Mouse (Mus musculus) heart, postnatal 25 days (tissue): ENCODE measurements around the gene Dennd1a. TPM values are rescaled to one million over a fixed set of nuclear protein-coding genes. Genes with fewer than 3 reads are reported as not detected.

Source experiments
- DNase-seq: peaks from one replicate; pipeline ENCODE4 v3.0.0; 2022; ENCODE audit warnings: low spot score
- intact Hi-C: fragments of 180-260 bp; cut with DNase I; formaldehyde crosslinking; loops from one replicate; pipeline ENCODE4 v1.15.1; 2025
- total RNA-seq, 2 experiments: library from RNA; stranded (reverse); gene quantifications; 2 replicates each; pipeline ENCODE4 v1.2.3; 2021

The Dennd1a gene
- total RNA-seq, 2 experiments from 2014 or later = 23.8 to 24.9 TPM

- no peak for DNase-seq
- intact Hi-C loops = no loop called here
These were observed 355.9 kb downstream of the Dennd1a start for GRCm38 (mm10) chr2:37931018-37931930.

- DNase-seq = no peak
- intact Hi-C loops = no loop called here
These were observed 361.1 kb downstream of the Dennd1a start for GRCm38 (mm10) chr2:37926133-37926503.

DNA sequence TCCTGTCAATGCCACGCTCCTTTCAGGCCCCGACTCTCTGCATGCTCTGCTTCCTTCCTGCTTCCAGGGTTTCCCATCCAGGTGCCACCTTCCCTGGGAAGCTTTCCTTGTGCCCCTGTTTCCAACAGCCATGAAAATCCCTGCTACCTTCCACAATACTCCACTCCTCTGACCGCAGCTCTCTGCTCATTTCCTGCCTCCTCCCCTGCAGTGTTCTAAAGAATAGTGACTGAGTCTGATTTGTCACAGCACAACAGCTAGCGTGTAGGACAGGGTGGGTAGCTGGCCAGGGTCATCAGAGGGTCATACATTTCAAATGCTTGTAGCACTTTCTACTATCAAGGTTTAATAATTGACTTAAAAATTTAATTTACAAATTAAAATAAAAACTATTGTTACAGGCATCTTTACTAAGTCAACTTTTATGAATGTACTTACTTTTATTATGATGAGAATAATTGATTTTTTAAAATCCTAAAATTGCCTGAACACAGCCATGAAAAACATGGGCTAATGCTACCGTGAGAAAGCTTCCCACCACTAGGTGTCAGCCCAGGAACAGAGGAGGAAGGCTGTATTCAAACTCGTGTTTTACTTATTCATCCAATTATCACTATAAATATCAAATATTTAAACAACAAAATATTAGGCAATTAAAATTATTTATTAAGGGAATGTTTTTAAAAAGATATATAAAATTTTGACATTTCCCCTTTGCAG, 361.6 kb downstream of the Dennd1a start:
- intact Hi-C loops = no loop called here
- no peak for DNase-seq

DNA sequence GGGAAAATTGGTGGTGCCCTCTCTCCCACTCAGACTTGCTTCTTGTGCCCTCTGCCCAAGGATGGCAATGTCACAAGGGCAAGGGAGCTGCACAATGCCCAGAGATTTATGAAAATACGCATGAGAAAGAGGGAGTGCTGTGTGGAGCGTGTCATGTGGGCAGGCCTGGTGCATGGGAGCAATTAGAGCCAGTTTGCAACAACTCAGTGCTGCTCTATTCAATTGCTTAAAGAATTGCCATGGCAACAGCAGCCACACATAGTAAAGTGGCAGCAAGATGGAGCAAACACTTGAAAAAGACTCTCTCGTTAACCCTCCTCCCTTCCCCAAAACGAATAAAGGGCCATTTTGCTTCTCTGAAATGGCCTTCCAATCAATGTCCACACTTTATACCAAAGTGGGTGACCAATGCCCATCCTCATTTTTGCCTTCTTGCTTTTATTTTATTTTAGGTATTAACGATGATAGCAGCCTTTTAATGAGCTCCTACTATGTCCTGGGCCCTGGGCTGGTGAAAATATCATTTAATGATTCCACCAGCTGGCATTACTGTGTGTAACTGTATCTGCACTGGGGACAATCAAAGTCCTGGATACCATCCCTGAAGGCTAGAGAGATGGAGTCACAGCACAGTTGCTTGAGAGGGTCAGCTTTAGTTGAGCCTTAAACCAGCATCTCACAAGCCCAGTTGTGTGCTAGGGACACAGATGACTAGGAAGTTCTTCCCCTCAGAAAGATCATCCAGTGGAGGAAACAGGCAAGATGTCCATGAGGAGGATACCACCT, 378.3 kb downstream of the Dennd1a start:
- intact Hi-C loops = no loop called here
- no peak for DNase-seq

GRCm38 (mm10) chr2:37908296-37908695, 378.9 kb downstream of the Dennd1a start:
- intact Hi-C loops = no loop called here
- DNase-seq = no peak

DNA sequence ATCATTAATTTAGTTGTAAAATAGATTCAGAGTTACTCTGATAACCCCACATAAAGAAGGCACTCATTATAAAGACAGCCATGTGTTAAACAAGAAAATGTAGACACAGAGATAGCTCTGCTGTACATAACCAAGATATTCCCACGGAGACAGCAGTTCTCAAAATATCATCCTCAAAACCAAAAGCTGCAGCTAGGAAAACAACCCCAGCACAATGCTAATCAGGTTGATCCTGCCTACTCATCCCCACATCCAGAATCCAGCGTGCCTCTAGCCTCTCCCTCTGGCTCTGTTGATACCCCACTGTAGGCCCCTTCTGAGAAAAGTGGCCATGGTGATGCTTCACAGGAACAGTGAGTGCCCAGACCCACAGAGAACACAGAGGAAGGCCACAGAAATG, 380.9 kb downstream of the Dennd1a start:
- DNase-seq = no peak
- intact Hi-C loops = no loop called here

- intact Hi-C loops = no loop called here
- DNase-seq = no peak
These were observed 383.9 kb downstream of the Dennd1a start for GRCm38 (mm10) chr2:37903286-37903685.

DNA sequence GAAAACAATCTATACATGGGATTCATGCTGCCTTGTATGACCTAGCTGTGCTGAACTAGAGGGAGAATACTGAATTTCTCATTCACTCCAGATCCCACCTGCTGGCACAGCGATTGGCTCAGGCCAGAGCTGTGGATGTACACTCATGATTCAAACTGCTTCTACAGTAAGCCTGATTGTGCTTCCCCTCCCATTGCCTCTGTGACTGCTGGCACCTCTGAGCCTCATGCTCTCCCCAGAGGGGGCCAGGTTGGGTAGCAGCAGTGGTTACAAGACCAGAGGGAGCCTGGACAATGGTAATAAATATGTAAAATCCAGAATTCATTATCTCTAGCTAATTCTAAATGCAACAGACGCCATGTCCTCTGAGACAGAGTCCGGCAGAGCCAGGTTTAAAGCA, 404.0 kb downstream of the Dennd1a start:
- DNase-seq = no peak
- intact Hi-C loops = no loop called here

DNA sequence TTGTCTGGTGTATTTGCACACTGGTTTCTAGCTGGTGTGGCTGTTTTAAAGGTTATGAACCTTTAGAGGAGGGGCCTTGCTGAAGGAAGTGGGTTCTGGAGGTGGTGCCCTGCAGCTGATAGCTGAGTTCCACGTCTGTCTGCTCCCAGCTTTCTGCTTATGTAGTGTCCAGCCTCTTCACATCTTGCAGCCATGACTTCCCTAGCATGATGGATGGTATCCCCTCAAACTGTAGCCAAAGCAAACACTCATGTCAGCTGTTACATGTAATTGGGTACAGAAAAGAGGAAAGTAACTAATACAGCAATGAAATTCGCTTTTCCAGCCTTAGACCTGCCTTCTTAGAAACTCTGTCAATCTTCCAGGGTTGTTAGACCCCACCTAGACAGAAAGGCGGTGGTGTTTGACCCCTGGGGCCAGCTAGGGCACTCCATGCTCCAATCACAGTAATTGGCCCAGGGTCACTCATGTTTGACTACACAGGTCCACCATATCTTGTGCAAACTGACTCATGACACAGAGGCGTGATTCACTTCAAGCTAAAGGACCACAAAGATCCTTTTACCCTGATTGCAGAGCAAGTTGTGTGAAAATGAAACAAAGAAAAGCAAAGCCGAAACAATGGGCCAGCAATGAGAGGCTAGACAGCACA, 405.8 kb downstream of the Dennd1a start:
- DNase-seq = no peak
- intact Hi-C loops = no loop called here

DNA sequence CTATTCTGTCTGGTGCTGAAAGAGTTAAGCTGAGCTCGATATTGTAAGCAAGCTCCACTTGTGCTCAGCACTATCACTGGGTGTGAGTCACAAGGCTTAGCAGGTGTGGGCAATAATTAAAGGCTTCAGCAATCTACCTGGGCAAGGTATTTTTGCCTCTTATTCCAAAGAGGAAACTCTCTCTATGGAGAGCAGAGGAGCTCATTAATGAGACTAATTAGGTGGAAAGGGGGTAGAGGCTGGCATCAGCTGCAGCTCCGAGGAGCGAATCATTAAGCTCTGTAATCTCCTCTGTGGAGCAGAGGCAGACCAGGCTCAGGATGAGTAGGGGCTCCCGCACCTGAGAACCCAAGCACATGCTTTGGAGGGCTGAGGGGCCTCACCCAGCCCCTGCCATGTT, 407.5 kb downstream of the Dennd1a start:
- no peak for DNase-seq
- intact Hi-C loops = no loop called here

GRCm38 (mm10) chr2:37872791-37873190, 414.4 kb downstream of the Dennd1a start:
- no peak for DNase-seq
- intact Hi-C loops = no loop called here

- DNase-seq = no peak
- intact Hi-C loops = no loop called here
These were observed 417.6 kb downstream of the Dennd1a start for GRCm38 (mm10) chr2:37869628-37870027.

- no peak for DNase-seq
- intact Hi-C loops = no loop called here
These were observed 419.8 kb downstream of the Dennd1a start for GRCm38 (mm10) chr2:37867387-37867786.

- DNase-seq = no peak
- intact Hi-C loops = no loop called here
These were observed 429.7 kb downstream of the Dennd1a start for GRCm38 (mm10) chr2:37857472-37857871.

DNA sequence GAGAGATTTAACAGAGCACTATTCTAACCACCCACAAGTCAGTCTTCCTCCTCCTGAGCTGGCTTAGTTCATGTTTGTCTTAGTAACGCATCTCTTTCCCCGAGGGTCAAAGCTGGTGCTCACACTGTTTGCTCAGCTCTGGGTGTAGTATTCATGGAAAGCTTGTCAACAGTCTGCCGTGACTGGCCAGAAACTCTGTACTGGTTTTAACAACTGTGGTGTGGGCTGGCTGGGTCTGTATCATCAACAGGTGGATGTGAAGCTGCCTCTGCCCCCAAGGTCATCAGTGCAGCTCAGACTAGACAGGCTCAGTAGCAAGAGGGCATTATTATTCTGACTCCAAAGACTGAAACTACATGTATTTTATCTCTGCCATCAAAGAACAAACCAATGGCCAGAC, 430.2 kb downstream of the Dennd1a start:
- intact Hi-C loops = no loop called here

DNA sequence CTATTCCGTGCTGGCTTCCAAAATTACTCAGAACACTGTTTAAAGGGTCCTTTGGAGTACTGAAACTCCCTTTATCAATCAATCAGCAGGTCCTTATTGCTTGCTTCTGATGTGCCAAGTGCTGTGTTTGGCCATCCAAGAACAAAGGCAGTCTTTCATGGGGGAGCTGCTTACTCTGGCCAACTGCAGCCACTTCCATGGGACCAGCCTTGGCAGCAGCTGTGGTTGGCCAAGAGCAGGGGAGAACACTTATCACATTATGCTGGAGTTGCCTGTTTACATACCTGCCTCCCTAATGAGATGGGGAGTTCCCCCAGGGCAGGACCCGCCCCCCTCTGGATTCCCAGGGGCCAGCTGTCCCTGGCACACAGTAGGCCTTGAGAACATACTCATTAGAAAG, 432.0 kb downstream of the Dennd1a start:
- no peak for DNase-seq
- intact Hi-C loops = no loop called here

More for the DNA sequence above, 430.2 kb downstream of the Dennd1a start:
- DNase-seq = no peak

GRCm38 (mm10) chr2:37853878-37854435, 433.2 kb downstream of the Dennd1a start:
- intact Hi-C loops = no loop called here
- no peak for DNase-seq

GRCm38 (mm10) chr2:37850626-37851025, 436.6 kb downstream of the Dennd1a start:
- intact Hi-C loops = no loop called here

DNA sequence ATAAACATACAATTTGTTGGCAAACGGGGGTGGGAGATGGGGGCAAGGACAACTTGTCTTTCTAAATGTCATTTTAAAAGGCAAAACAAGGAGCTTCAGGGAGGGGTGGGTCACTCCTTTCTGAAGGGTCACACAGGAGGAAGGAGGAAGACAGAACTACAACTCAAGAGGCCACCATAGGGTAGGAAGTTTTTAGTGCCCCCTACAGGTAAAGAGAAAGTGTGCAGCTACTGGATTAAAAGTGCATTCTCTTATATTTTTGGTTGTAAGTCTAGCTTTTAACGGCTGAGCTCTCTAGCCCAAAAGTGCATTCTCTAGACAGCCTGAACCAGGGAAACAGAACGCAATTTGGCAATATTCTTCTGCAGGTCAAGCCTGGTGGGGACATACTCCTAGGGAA, 437.8 kb downstream of the Dennd1a start:
- intact Hi-C loops = no loop called here
- no peak for DNase-seq

More at GRCm38 (mm10) chr2:37850626-37851025, 436.6 kb downstream of the Dennd1a start:
- DNase-seq = no peak

DNA sequence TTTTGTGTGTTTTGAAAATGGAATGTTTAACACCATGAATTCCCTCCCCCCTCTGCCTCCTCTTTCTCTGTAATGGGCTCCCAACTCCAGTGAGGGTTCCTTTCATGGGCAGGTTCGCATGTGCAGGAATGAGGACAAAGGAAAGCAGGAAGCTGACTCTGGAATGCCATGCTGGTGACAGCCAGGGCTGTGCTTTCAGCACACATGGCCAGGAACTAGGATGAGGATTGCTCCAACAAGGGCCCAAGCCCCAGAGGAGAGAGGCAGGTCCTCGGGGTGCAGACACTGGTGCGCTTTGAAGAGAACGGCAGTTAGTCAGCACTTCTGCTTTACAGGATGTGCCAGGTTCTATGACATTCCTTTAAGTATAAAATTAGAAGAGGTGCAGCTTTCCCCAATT, 444.5 kb downstream of the Dennd1a start:
- DNase-seq = no peak
- intact Hi-C loops = no loop called here
